Mouse (Mus musculus) CH12.LX (cell line): ENCODE measurements around the gene Disp2. TPM values are rescaled to one million over a fixed set of nuclear protein-coding genes. Genes with fewer than 3 reads are reported as not detected.

ENCODE experiments used
- DNase-seq: peaks from one replicate; pipeline ENCODE4 v3.0.0-alpha.2; 2013; ENCODE audit errors: extremely low read depth
- H3K27ac ChIP-seq: 2 replicates; pipeline ENCODE4 v1.5.1; 2012; ENCODE audit warnings: low read depth, mild to moderate bottlenecking, control low read depth, moderate library complexity; ENCODE audit not compliant: insufficient read depth
- H3K27me3 ChIP-seq: replicated peaks from 2 replicates; pipeline ENCODE3; 2012; ENCODE audit warnings: inconsistent platforms
- H3K36me3 ChIP-seq, 2 experiments: replicated peaks in 1 of 2; 2 replicates each; pipeline versions ENCODE3 to v1.6.1; 2012; ENCODE audit warnings: inconsistent platforms in 1 of 2, low read length in 1 of 2, mild to moderate bottlenecking in 1 of 2, mixed read lengths in 1 of 2, moderate library complexity in 1 of 2; ENCODE audit not compliant: control insufficient read depth in 1 of 2, insufficient read depth in 1 of 2
- H3K4me1 ChIP-seq, 2 experiments: 2 replicates each; pipeline ENCODE4 v1.6.1; 2012; ENCODE audit warnings: inconsistent platforms in 1 of 2, moderate library complexity in 1 of 2; ENCODE audit not compliant: insufficient read depth in 2 of 2, control insufficient read depth in 1 of 2
- H3K4me2 ChIP-seq: 2 replicates; pipeline ENCODE4 v1.6.1; 2012; ENCODE audit warnings: low read depth, mild to moderate bottlenecking, control low read depth; ENCODE audit not compliant: poor library complexity, insufficient read depth, severe bottlenecking
- H3K4me3 ChIP-seq, 3 experiments: fragments of 150-350 bp in 1 of 3; sonication (generic) in 1 of 3; replicated peaks in 1 of 3; 2 replicates each; pipeline versions ENCODE3 to v1.5.1; 2011 to 2012; ENCODE audit warnings: low read depth in 2 of 3, low read length in 2 of 3, mild to moderate bottlenecking in 2 of 3, moderate library complexity in 2 of 3, control low read depth in 1 of 3, improper control_type of control experiment in 1 of 3, inconsistent platforms in 1 of 3, mixed read lengths in 1 of 3; ENCODE audit not compliant: poor library complexity in 1 of 3
- H3K79me2 ChIP-seq: replicated peaks from 2 replicates; pipeline ENCODE4 v1.6.1; 2012; ENCODE audit warnings: mild to moderate bottlenecking, moderate library complexity; ENCODE audit not compliant: control insufficient read depth, poor library complexity, insufficient read depth, severe bottlenecking; ENCODE audit errors: extremely low read depth
- H3K9ac ChIP-seq: 2 replicates; pipeline ENCODE4 v1.6.1; 2012; ENCODE audit warnings: low read depth, mild to moderate bottlenecking, control low read depth, moderate library complexity; ENCODE audit not compliant: insufficient read depth
- H3K9me3 ChIP-seq: replicated peaks from 2 replicates; pipeline ENCODE3; 2012; ENCODE audit warnings: low read length, inconsistent platforms, mixed read lengths
- CHD1 ChIP-seq: IDR thresholded peaks from 2 replicates; pipeline ENCODE4 v1.6.1; 2012; ENCODE audit warnings: low read depth, low read length, improper control_type of control experiment, inconsistent platforms
- CHD2 ChIP-seq: IDR thresholded peaks from 2 replicates; pipeline ENCODE4 v1.6.1; 2011; ENCODE audit warnings: low read length, improper control_type of control experiment
- CTCF ChIP-seq, 2 experiments: IDR thresholded peaks in 1 of 2; conservative IDR thresholded peaks in 1 of 2; 2 replicates each; pipeline ENCODE4 v1.5.1; 2011 to 2012; ENCODE audit warnings: low read depth in 2 of 2, low read length in 2 of 2, improper control_type of control experiment in 1 of 2, inconsistent platforms in 1 of 2, mild to moderate bottlenecking in 1 of 2, moderate library complexity in 1 of 2
- E2F4 ChIP-seq: IDR thresholded peaks from 2 replicates; pipeline ENCODE4 v1.6.1; 2011; ENCODE audit warnings: low read depth, low read length, improper control_type of control experiment; ENCODE audit not compliant: insufficient replicate concordance
- JUN ChIP-seq: IDR thresholded peaks from 2 replicates; pipeline ENCODE4 v1.6.1; 2011; ENCODE audit warnings: low read depth, mild to moderate bottlenecking, low read length, improper control_type of control experiment, moderate library complexity; ENCODE audit not compliant: insufficient read depth
- JUND ChIP-seq: conservative IDR thresholded peaks from 2 replicates; pipeline ENCODE4 v1.6.1; 2011; ENCODE audit warnings: low read depth, low read length, improper control_type of control experiment
- KAT2A ChIP-seq: IDR thresholded peaks from 2 replicates; pipeline ENCODE4 v1.6.1; 2012; ENCODE audit warnings: low read length, improper control_type of control experiment, inconsistent platforms; ENCODE audit not compliant: insufficient replicate concordance
- MAX ChIP-seq: IDR thresholded peaks from 2 replicates; pipeline ENCODE4 v1.6.1; 2011; ENCODE audit warnings: low read length, improper control_type of control experiment
- MAZ ChIP-seq: IDR thresholded peaks from 2 replicates; pipeline ENCODE4 v1.6.1; 2012; ENCODE audit warnings: low read depth, mild to moderate bottlenecking, inconsistent platforms, low read length, improper control_type of control experiment, moderate library complexity
- MXI1 ChIP-seq: IDR thresholded peaks from 2 replicates; pipeline ENCODE4 v1.6.1; 2011; ENCODE audit warnings: mild to moderate bottlenecking, low read depth, low read length, improper control_type of control experiment
- MYC ChIP-seq: IDR thresholded peaks from 2 replicates; pipeline ENCODE4 v1.6.1; 2011; ENCODE audit warnings: low read depth, mild to moderate bottlenecking, improper control_type of control experiment, low read length
- NELFE ChIP-seq: IDR thresholded peaks from 2 replicates; pipeline ENCODE4 v1.6.1; 2011; ENCODE audit warnings: low read depth, low read length, improper control_type of control experiment
- NRF1 ChIP-seq: IDR thresholded peaks from 2 replicates; pipeline ENCODE4 v1.6.1; 2014; ENCODE audit warnings: low read depth, mild to moderate bottlenecking, inconsistent platforms, low read length, improper control_type of control experiment, moderate library complexity
- PAX5 ChIP-seq: IDR thresholded peaks from 2 replicates; pipeline ENCODE4 v1.6.1; 2012; ENCODE audit warnings: low read length, inconsistent platforms, mixed read lengths
- POLR2A ChIP-seq: IDR thresholded peaks from 2 replicates; pipeline ENCODE4 v1.6.1; 2011; ENCODE audit warnings: low read depth, mild to moderate bottlenecking, improper control_type of control experiment, low read length
- POLR2AphosphoS2 ChIP-seq: IDR thresholded peaks from 2 replicates; pipeline ENCODE4 v1.6.1; 2011; ENCODE audit warnings: low read depth, low read length, improper control_type of control experiment
- RAD21 ChIP-seq: IDR thresholded peaks from 2 replicates; pipeline ENCODE4 v1.6.1; 2011; ENCODE audit warnings: low read depth, mild to moderate bottlenecking, low read length, improper control_type of control experiment, moderate library complexity
- RCOR1 ChIP-seq: conservative IDR thresholded peaks from 2 replicates; pipeline ENCODE4 v1.6.1; 2012; ENCODE audit warnings: low read depth, mild to moderate bottlenecking, inconsistent platforms, low read length, improper control_type of control experiment
- SIN3A ChIP-seq: IDR thresholded peaks from 2 replicates; pipeline ENCODE4 v1.6.1; 2012; ENCODE audit warnings: low read length, improper control_type of control experiment, inconsistent platforms
- SMC3 ChIP-seq: IDR thresholded peaks from 2 replicates; pipeline ENCODE4 v1.6.1; 2011; ENCODE audit warnings: low read depth, low read length, improper control_type of control experiment
- TBP ChIP-seq: conservative IDR thresholded peaks from 2 replicates; pipeline ENCODE4 v1.6.1; 2011; ENCODE audit warnings: low read depth, low read length, improper control_type of control experiment
- TCF12 ChIP-seq: IDR thresholded peaks from 2 replicates; pipeline ENCODE4 v1.6.1; 2014; ENCODE audit warnings: low read depth, mild to moderate bottlenecking, inconsistent platforms, low read length, improper control_type of control experiment
- ZC3H11A ChIP-seq: IDR thresholded peaks from 2 replicates; pipeline ENCODE4 v1.6.1; 2012; ENCODE audit warnings: low read depth, mild to moderate bottlenecking, inconsistent platforms, low read length, improper control_type of control experiment
- ZKSCAN1 ChIP-seq: IDR thresholded peaks from 2 replicates; pipeline ENCODE4 v1.6.1; 2012; ENCODE audit warnings: low read depth, inconsistent platforms, low read length, improper control_type of control experiment, borderline replicate concordance
- ZNF384 ChIP-seq: IDR thresholded peaks from 2 replicates; pipeline ENCODE4 v1.6.1; 2012; ENCODE audit warnings: low read depth, low read length, improper control_type of control experiment, inconsistent platforms
- dilution Hi-C: fragments of 300-500 bp; cut with MboI; formaldehyde crosslinking; loops from 2 replicates; pipeline ENCODE4 v1.14.3; 2020; ENCODE audit warnings: low sequenced_read_pairs; ENCODE audit not compliant: extremely low pct_unique_long_range_greater_than_20kb, extremely low pct_ligation_motif_present
- in situ Hi-C: fragments of 300-500 bp; cut with MboI; formaldehyde crosslinking; loops from 3 replicates; pipeline ENCODE4 v1.14.3; 2019; ENCODE audit warnings: low sequenced_read_pairs, low pct_ligation_motif_present, low pct_unique_long_range_greater_than_20kb, mixed read lengths
- polyA plus RNA-seq: library from polyadenylated mRNA; unstranded; fragments of >175 nt; gene quantifications from 2 replicates; pipeline ENCODE4 v1.2.1, GENCODE M21; 2012; ENCODE audit warnings: low read depth; ENCODE audit not compliant: insufficient read length
- total RNA-seq, 2 experiments: library from RNA; depleted of rRNA; stranded (reverse); fragments of 300-350 nt in 1 of 2; fragments of >200 nt in 1 of 2; gene quantifications; 2 replicates each; pipeline ENCODE4 v1.2.3; 2012 to 2014

Disp2 gene
- total and polyA plus RNA-seq, 3 experiments, result not detected

DNA sequence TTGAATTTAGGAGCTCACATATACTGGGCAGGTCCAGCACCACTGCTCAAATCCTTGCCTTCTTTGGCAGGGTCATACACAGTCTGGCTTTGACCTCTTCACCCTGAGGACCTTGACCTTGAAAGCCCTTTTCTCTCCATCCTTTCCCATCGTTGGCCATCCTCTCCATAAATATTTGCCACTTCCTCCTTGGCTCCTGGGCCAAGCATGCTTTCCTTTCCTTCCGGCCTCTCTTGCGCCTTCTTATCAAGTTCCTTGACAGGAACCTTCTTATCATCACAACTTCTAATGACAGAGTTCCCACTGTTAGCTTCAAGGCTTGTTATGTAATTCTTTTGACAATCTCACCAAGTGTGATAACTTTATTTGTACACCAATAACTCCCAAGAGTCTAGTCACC is 25.6 kb downstream of the Disp2 start:
- Histone ChIP-seq H3K36me3 (no peaks in the 10 kb centered on the region), H3K9me3 (peaks cover 3% of the 10 kb centered on the region), H3K27me3 (peaks cover 39% of the 10 kb centered on the region), H3K27ac (no peak overlapping the region), H3K4me1 (peaks cover 8 to 12% of the 10 kb centered on the region in 2 experiments), H3K79me2 (no peaks in the 10 kb centered on the region), H3K4me2 (no peak overlapping the region), H3K9ac (no peak overlapping the region), H3K4me3 (no peak overlapping the region)
- DNase-seq, result no peak
- TF ChIP-seq SIN3A (no peak), JUN (no peak), E2F4 (no peak), ZNF384 (no peak), RCOR1 (no peak), KAT2A (no peak), NELFE (no peak), PAX5 (no peak), RAD21 (no peak), TCF12 (no peak), ZKSCAN1 (no peak), NRF1 (no peak), MYC (no peak), CHD1 (no peak), MAZ (no peak), POLR2AphosphoS2 (no peak)
- dilution Hi-C loops (no loop called here), in situ Hi-C loops (no loop called here)

DNA sequence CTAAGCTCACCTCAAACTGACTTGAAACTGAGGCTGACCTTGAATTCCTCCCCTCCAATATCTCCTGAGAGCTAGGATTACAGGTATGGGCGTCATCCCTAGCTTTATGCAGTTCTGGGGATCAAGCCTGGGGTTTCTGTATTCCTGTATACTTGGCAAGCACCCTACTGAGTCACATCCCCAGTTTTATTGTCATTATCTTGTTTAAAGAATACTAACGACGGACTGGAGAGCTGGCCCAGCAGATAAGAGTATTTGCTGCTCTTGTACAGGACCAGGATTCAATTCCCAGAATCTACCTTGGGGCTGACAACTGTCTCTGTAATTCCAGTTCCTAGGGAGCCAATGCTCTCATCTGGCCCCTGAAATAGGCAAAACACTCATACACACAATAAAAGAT is 26.2 kb downstream of the Disp2 start:
- Histone ChIP-seq H3K27ac (no peak overlapping the region), H3K36me3 (no peaks in the 10 kb centered on the region), H3K9ac (no peak overlapping the region), H3K9me3 (peaks cover 6% of the 10 kb centered on the region), H3K27me3 (peaks cover 42% of the 10 kb centered on the region), H3K4me2 (no peak overlapping the region), H3K4me3 (no peak overlapping the region), H3K79me2 (no peaks in the 10 kb centered on the region), H3K4me1 (peaks cover 8 to 12% of the 10 kb centered on the region in 2 experiments)
- dilution Hi-C loops (no loop called here), in situ Hi-C loops (no loop called here)
- DNase-seq, result no peak
- TF ChIP-seq ZKSCAN1, result no peak
- no peak for TF ChIP-seq SIN3A
- TF ChIP-seq POLR2A, result no peak
- TF ChIP-seq MXI1, result no peak
- TF ChIP-seq CHD2, result no peak
- TF ChIP-seq JUN, result no peak
- no peak for TF ChIP-seq SMC3
- TF ChIP-seq ZC3H11A, result no peak
- TF ChIP-seq CTCF (conservative IDR thresholded peaks at IDR 0.05 in 1 of 2, IDR thresholded peaks at IDR 0.05 in 1 of 2; ENCODE audit: low read depth in 2 of 2, low read length in 2 of 2), result no peak
- TF ChIP-seq POLR2AphosphoS2, result no peak
- TF ChIP-seq MAX, result no peak
- no peak for TF ChIP-seq CHD1
- TF ChIP-seq JUND, result no peak
- TF ChIP-seq NRF1, result no peak
- no peak for TF ChIP-seq NELFE
- TF ChIP-seq ZNF384, result no peak
- TF ChIP-seq TBP, result no peak
